Mouse (Mus musculus) lung, adult 18-20 months (tissue): ENCODE results near the gene Tspan31.
"Not testable (repeated sequence)": the region's sequence is repeated elsewhere in the genome, so short reads cannot be mapped to it uniquely, and the experiment has no call there.

Experiments used
- DNase-seq, 2 experiments: peaks; one replicate each; pipeline ENCODE4 v3.0.0; 2022; ENCODE audit warnings: mixed read lengths in 2 of 2

Tspan31 gene

DNA sequence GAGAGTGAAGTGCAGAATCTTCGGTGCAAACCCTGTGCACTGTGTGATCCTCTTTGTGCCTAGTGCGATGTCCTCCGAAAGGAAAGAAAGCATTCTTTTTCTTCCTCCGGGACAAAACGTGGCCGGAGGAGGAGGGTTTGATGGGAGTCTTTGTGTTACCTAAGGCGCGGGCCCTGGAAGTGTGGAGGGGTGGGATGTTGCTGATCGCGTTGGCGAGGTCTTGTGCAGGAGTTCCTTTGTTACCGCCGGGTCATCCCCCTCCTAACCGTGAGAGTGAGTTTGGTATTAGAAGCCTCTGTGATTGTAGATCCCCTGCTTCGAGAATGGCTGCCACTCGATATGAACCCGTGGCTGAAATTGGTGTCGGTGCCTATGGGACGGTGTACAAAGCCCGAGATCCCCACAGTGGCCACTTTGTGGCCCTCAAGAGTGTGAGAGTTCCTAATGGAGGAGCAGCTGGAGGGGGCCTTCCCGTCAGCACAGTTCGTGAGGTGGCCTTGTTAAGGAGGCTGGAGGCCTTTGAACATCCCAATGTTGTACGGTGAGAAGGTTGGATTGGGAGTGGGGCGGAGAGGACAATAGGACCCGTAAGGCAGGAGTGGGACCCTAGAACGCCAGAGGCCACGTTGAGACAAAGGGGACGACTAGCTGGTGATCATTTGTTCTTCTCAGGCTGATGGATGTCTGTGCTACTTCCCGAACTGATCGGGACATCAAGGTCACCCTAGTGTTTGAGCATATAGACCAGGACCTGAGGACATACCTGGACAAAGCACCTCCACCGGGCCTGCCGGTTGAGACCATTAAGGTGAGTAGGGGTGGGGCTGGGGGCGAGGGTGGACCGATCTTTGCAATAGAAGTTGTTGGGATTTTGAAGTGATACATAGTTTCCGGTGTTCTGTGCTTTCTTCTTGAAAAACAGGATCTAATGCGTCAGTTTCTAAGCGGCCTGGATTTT lies 5.9 kb downstream of the Tspan31 start:
- DNase-seq, result no peak

DNA sequence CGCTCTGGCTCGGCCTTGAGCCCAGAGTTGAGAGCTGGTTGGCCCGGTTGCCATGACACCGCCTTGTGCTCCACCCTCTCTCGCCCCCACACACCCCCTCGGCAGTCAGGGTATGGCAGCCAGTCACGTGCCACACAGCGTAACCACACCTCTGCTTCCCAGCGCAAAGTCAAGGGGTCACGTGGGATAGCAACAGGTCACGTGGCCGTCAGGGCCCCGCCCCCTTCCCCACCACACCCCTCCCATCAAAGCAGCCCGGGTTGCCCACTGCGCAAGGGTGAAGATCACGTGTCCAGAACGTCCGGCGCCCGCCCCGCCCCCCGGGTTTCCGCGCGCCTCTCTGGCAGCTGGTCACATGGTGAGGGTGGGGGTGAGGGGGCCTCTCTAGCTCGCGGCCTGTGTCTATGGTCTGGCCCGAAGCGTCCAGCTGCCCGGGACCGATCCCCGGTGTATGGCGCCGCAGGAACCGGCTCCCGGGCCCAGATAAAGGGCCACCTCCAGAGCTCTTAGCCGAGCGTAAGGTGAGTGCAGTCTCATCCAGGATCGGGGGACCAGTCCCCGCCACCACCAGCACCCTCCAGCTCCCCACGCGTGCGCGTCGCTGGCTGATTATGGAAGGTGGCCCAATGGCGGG lies 6.7 kb downstream of the Tspan31 start, which contains the start of gene Cdk4:
Gene Cdk4 (plus strand): TSS at position 296 of the 634 bp plus-strand sequence.
- DNase-seq, result peak; percentile 98

DNA sequence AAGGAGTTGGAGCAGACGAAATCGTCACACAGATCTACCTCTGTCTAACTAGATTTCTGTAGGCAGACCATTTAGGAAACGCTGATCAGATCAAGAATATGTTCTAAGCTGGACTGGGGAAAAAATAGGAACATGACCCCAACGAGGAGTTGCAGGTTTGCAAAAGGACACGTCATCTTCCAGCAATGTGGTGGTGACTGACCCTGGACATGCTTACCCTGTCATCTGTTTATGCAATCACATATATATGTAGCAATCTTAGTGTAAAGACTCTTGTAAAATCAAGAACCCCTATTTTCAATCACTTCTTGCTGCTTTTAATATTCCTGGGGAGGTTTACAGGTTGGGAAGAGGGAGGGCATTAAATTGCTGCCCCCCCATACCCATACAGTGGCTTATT lies 7.6 kb downstream of the Tspan31 start:
- no peak for DNase-seq

DNA sequence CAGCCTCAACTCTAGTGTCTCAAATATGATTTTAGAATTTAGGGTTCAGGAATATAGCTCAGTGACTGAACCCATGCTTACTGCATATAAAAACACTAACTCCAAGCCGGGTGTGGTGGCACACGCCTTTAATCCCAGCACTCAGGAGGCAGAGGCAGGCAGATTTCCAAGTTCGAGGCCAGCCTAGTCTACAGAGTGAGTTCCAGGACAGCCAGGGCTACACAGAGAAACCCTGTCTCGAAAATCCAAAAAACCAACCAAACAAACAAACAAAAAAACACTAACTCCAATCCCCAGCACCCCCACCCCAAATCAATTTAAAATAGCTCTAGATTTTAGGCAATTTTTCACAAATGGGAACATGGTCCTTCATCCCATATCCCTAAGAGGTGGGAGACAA lies 8.0 kb downstream of the Tspan31 start:
- not testable (repeated sequence) for DNase-seq

DNA sequence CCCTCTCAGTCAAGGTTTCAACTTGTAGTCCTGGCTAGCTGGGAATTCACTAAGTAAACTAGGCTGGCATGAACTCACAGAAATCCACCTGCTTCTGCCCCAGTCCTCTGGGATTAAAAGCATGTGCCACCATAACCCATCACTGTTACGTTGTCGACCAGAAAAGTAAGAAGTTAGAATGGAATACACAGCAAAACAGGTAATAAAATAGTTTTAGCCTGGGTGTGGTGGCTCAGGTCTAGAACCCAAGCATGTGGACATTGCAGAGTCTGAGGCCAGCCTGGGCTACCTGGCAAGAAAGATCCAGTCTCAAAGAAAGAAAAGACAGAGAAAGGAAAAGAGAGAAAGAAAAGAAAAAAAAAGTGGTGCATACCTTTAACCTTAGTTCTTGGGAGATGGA lies 8.6 kb downstream of the Tspan31 start:
- DNase-seq, result no peak

DNA sequence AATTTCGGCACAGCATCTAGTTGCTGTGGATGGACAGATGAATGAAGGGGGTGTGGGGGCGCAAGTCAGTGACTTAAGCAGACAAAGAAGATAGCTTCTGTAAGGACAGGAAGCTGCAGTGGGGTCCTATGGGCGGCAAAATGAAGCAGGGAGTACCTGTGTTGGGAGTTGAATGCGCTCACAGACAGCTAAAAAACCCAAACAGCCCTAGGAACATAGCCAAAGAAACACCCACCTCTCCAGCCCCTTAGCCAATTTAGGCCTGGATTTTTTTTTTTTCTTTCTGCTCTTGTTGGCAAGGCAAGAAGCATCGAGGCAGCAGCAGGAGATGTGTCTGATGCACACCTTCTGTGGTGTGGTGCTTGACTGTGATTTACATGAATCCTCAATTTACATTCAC lies 9.0 kb downstream of the Tspan31 start:
- no peak for DNase-seq

DNA sequence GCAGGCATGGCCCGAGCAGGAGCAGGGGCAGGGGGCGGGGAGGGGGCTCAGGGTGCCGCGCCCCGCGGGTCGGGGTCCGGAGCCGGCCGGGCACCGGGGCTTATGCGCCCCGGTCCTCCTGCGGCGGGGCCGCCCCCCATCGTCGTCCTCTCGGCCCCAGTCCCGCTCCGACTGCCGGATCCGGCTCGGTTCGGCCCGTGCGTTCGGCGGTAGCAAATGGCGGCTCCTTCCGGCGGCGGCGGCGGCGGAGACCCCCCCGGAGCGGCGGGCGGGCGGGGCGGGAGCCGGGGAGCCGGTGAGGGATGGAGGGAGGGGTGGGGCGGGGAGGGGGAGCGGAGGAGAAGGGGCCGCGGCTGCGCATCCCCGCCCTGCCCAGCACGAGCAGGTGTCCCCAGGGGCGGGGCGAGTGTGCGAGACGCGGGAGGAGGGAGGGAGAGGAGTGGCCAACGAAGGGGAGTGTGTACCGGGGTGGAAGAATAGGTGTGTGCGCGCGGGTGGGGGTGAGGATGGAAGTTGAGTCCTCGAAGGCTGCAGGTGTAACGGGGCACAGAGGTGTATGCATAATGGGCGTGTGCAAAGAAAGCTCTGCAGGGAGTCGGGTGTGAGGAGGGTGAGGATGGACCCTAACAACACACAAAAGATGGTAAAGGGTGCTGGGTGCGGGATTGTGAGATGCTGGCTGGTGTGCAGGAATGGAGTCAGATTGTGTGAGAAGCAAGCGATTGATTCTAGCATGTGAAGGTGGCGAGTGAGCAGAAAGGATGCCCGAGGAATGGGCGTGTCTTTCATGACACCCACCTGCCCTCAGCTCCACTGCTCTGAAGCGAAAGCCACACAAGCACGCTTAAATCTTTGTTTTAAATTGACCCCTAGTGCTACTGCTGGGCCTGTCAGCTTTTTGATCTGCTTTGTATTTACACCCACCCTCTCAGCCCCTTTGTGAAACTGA lies 9.8 kb downstream of the Tspan31 start, which contains the start of gene March9:
Gene March9 (minus strand): TSS at position 217 of the 949 bp plus-strand sequence.
- DNase-seq, result peak; percentile 90 to 91

DNA sequence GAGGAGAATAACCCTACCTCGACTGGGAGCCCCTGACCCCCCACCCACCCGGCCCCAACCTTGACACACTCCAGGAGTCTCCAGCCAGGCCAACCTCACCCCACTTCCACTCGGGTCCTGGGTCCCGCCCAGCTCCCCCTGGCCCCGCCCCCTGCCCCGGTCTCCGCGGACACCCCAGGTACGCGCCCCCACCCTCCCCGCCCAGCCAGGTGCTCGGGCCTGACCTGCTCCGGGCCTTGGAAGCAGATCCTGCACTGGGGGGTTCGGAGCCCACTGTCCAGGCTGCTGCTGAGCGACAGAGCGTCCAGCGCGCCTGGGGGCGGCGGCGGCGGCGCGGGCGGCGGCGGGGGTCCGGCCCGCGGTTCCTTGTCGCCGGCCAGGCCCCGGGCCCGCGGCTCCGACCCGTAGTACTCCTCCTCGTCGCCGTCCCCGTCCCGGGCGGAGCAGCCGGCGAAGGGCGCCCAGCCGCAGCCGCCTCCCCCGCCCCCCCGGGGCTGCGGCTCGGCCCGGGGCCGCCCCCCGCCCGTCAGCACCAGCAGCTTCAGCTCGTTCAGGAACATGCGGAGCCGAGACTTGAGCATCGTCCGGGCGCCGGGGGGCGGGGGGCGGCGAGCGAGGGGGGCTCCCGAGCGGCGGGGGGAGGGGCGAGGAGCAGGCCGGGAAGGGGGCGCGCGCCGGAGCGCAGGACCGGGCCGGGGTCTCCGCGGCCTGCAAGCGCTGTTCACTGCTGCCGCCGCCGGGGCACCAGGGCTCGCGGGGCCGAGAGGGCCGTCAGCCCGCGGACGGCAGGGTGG lies 10.7 kb downstream of the Tspan31 start:
- no peak for DNase-seq

DNA sequence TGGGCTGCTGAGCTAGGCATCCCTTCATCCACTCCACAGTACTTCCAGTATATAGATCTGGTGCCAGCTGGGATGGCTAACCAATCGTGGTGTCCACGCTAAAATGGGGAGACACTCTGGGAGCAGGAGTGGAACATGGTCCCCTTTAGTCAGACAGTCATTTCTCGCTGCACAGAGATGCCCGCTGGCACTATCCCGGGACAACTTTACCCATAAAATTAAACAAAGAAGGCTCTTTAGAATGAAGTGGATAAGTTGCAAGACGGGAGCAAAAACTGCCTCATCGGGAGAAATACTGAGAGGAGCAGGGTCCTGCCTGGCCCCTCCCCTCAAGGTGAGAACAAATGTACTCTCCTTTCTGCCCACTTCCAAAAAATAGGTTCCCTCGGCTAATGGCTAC lies 11.4 kb downstream of the Tspan31 start:
- DNase-seq, result no peak

DNA sequence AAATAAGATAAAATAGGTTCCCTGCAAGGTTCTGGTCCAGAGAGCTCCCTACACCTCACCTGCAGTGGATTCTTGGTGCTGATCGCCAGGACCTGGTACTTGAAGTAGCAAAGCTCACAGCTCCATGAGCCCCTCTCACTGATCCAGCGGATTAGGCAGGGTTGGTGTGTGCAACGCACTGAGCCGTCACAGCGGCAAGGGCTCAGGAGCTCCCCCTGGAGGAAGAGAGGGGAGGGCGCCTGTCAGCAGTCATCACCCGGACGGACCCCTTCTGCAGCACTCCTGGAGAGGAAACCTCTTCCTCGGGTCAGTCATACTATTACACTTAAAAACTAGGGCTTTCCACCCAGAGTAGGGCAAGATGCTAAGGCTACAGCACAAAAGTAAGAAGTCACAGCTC lies 11.9 kb downstream of the Tspan31 start:
- peak; percentile 63 to 78 for DNase-seq

DNA sequence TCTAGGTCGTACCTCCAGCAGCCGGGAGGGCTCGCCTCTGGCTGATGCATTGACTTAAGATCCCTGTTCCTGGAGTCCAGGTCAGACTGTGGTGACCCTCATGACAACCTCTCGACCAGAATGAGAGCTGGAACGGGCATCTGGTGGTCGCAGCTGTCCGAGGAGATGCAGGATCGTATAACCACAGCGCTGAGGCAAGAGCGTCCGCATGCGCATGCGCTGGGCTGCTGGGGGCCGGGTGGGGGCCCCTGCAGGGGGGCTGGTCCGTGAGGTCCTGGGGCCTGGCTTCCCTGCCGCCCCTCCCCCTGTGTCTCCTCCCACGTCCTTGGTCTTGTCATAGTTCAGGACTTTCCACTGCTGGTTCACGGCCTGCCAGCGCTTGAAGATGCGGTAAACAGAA lies 13.6 kb downstream of the Tspan31 start:
- DNase-seq, result no peak

DNA sequence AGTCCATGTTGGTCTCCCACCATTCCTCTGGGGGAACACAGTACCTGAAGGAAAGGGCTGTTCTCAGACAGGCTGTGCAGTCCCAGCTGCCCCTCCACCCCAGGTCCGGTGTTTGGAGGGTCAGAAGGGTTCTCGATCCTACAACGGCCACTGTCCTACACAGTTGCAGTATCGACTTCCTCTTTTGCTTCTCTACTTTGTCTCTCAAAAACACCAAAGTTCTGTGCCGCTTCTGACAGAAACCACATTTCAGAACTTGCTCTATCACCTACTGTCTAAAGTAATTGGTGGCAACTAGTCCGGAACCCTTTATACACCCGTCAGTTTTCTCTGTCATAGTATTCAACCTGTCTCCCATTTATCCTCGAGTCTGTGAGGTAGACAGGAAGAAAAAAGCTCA lies 14.7 kb downstream of the Tspan31 start:
- DNase-seq, result no peak

DNA sequence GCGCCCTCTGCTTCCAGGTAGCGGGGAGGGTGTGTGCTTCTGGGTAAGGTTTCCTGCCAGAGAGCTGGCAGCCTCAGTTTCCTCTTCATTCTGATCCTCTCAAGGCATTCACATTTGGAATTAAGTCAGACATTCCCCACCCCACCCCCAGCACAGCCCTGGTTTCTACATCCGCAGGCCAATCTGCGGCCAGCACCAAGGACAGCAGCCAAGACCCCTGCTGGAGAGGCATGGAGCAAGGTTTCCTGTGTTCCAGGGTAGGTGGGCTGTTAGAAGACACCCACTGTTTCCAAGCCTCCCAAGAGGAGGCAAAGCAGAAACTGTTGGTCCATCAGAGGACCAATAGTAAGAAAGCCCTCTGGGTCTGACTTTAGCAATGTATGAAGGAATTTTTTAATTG lies 15.4 kb downstream of the Tspan31 start:
- DNase-seq, result no peak

DNA sequence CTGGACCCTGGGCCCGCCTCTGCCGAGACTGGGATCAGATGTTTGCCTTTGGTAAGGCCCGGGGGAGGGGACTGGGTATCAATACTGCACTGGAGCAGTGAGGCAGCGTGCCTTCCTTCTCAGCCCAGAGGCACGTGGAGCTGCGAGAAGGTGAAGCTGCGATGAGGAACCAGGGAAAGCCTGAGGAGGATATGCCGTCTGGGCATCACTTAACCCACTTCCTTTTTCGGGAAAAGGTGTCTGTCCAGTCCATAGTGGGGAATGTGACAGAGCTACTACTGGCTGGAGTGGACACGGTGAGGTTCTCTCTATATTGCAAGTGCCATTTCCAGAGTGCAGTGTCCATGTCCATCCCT lies 20.0 kb downstream of the Tspan31 start:
- no peak for DNase-seq

DNA sequence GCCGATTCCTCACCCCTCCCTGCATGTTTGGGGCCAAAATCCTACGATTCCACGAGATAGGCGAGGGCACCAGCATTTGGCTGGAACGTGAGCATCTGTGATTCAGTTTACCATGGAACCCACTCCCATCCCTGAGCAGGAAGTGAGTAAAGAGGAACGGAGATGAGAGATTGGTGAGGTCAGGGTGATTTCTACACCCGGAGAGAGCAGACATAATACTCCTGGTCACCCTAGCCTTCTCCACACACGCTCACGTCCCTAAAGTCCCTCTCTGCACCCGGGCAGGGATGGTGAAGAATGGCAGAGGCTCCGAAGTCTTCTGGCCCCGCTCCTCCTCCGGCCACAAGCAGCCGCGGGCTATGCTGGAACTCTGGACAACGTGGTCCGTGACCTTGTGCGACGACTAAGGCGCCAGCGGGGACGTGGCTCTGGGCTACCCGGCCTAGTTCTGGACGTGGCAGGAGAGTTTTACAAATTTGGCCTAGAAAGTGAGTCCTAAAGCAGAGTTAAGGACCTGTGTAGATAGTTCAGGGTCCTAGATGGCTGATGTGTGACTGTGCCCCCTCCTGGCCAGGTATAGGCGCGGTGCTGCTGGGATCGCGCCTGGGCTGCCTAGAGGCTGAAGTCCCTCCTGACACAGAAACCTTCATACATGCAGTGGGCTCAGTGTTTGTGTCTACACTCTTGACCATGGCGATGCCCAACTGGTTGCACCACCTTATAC lies 20.5 kb downstream of the Tspan31 start:
- no peak for DNase-seq

DNA sequence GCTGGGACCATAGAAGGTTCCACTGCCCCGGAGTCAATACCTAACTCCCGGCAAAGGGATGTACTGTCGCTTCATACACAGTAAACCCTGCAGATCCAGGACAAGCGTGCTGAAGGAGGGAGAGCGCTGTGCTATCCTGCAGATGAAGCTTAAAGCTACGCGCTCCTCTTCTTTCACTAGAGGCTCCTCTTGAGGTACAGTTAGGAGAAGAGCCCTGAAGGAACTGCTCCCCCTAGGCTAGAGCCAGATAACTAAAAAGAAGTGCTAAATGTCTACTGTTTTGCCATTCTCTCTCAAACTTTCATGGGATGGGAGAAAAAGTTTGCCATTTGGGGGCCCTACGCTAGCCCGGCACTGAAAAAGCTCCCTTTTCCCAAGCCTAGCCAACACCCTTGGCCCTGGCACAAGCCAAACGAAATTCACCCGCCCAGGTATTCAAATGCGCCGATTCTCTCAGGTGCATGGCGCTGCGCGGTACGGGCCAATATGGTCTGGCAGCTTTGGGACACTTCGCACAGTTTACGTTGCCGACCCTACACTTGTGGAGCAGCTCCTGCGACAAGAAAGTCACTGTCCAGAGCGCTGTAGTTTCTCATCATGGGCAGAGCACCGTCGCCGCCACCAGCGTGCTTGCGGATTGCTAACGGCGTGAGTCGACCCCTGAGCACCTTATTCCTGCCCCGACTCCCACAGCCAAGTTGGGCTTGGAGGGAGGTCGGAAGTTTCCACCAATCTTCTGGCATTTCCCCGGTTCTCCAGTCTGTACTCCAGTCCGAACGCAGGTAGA lies 21.3 kb downstream of the Tspan31 start:
- DNase-seq, result no peak

DNA sequence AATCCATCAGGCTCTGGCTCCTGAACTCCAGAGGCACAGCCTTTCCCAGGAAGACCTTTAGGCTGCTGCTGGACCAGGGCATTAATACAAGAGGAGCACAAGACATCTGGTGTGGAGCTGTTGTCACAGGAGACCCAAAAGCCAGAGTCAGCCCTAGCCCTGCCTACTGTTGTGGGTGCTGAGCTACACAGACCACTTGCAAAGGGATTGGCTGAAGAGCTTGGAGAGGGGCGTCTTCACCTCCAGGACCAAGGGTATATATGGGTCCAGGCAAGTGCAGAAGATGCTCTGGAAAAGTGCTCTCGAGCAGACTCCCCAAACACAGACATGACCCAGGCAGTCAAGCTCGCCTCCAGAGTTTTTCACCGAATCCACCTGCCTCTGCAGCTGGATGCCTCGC lies 22.1 kb downstream of the Tspan31 start, which contains the start of gene Cyp27b1:
Gene Cyp27b1 (plus strand): TSS at position 297 of the 400 bp plus-strand sequence.
- DNase-seq, result no peak

DNA sequence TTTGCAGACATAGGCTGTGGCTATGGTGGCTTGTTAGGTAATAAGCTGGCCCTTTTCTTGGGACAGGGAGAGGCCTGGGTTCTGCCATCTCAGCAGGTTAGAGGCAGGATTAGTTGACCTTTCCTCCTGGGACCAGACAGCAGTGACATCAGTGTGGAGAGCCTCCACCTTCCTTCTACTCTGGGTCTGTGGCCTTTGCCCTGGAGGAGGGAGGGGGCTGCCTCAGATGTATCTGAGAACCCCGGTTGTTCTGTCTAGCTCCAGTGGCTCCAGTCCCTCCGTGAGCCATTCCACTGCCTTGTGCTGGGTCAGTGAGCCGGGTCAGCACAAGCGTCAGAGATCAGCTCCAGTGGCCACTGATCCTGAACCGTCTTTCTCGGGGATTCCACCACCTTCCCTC lies 26.9 kb downstream of the Tspan31 start:
- DNase-seq, result no peak

DNA sequence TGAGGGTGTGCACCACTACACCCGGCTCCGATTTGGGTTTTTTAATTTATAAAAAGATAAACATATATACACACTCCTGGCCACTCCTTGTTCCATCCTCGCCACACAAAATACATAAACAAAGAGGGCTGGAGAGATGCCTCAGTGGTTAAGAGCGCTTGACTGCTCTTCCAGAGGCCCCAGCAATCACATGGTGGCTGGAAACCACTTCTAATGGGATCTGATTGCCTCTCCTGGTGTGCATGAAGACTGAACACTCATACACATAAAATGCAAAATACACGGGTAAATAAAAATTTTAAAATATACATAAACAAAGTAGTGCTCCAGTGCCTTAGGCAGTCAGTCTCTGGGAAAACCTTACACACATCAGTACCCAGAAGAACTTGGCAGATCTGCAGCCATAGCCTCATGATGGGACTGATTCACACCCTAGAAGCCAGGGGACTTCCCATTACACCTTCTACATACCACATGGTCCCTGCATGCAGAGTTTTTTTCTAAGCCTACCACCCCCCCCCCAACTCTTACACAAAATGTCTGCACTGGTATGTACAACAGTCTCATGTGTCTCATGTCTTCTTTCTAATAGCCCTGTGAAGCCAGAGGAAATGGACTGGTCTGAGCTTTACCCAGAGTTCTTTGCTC lies 27.5 kb downstream of the Tspan31 start:
- no peak for DNase-seq

DNA sequence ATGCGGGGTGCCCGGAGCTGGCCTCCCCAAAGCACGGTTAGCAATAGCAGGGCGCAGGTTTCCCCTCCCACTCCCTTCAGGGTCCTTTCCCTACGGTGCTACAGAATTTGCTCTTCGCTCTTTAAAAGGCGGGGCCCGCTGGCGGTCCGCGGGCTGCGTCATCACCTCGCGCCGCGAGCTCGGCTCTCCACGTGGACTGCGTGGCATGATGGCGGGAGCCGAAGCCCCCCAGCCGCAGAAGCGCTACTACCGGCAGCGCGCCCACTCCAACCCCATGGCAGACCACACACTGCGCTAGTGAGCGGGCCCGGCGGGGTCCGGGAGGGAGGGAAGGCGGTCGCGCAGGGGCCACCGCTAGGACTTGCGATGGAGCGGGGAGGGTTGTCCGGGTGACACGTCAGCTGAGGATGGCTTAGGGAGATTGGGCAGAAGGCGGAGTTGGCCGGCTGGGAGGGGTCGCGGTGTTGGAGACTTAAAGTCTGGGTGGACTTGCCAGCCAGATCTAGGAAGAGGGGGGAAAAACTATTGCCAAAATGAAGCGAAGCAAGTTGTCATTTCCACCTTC lies 28.2 kb downstream of the Tspan31 start:
- peak; percentile 82 for DNase-seq
